17 mouse cellular contexts compared by ENCODE assay signal in genomic region chr16:33467451-33467850, GRCm38 (mm10). TPM values are rescaled to one million over a fixed set of nuclear protein-coding genes. Genes with fewer than 3 reads are reported as not detected.
DNase-seq lines count a peak whose midpoint lies in the region; ATAC-seq lines count a peak whose summit lies in the region.
"Had no signal": no experiment of that assay in that cellular context is flagged by ENCODE, and none has a peak within 500 bp of the region (broad histone marks: within the 10 kb centered on the region; RNA-seq: fewer than 3 reads in every experiment).

No protein-coding gene starts in this region.

- peaks cover 25% of the 10 kb centered on the region; the same call in 1 of the 2 replicates for H3K36me3 ChIP-seq in kidney, embryonic 14.5 days (ENCODE audit: control insufficient read depth, insufficient read depth, low read length)
- peaks cover 23% of the 10 kb centered on the region for H3K36me3 ChIP-seq in heart, embryonic 10.5 days

- WGBS in kidney, embryonic 14.5 days, result 86% methylated on average over 6 of the region's 6 CpGs
- 66% methylated on average over 6 of the region's 6 CpGs for WGBS in heart, embryonic 10.5 days

- H3K4me1 ChIP-seq in kidney, embryonic 14.5 days (ENCODE audit: control insufficient read depth, insufficient read depth, low read length), result no peaks in the 10 kb centered on the region
- H3K4me1 ChIP-seq in heart, embryonic 10.5 days, result peaks cover 5% of the 10 kb centered on the region
- H3K4me1 ChIP-seq: limb, embryonic 10.5 days had no signal

- H3K9ac ChIP-seq in kidney, embryonic 14.5 days (ENCODE audit: low read depth, low read length), result no peak overlapping the region
- H3K9ac ChIP-seq: liver, embryonic 14.5 days had no signal

- H3K9me3 ChIP-seq in kidney, embryonic 14.5 days (ENCODE audit: control insufficient read depth, low read length), result no peaks in the 10 kb centered on the region
- no peaks in the 10 kb centered on the region for H3K9me3 ChIP-seq in heart, embryonic 10.5 days
- H3K9me3 ChIP-seq: limb, embryonic 10.5 days had no signal

- no peak overlapping the region for H3K27ac ChIP-seq in kidney, embryonic 14.5 days (ENCODE audit: low read depth, low read length)
- H3K27ac ChIP-seq in heart, embryonic 10.5 days, result no peak overlapping the region
- H3K27ac ChIP-seq: gastrocnemius, adult 2 months; limb, embryonic 10.5 days; liver, embryonic 14.5 days; stomach, postnatal 0 days had no signal

- ATAC-seq in kidney, embryonic 14.5 days (ENCODE audit: low FRiP score, low TSS enrichment), result no peak
- ATAC-seq: forebrain, embryonic 16.5 days; inflammation-experienced regulatory T-cells, adult 6 months; lung, postnatal 0 days had no signal

- H3K27me3 ChIP-seq in kidney, embryonic 14.5 days (ENCODE audit: control insufficient read depth, insufficient read depth, low read length), result no peaks in the 10 kb centered on the region
- no peaks in the 10 kb centered on the region for H3K27me3 ChIP-seq in heart, embryonic 10.5 days (ENCODE audit: insufficient read depth, poor library complexity, severe bottlenecking)

- intact Hi-C loops in left cerebral cortex, postnatal 14 days (cut with DNase I), result no loop called here

- no peak overlapping the region for H3K4me2 ChIP-seq in kidney, embryonic 14.5 days (replicated peaks; ENCODE audit: low read depth, low read length)

- no peak overlapping the region for H3K4me3 ChIP-seq in kidney, embryonic 14.5 days (ENCODE audit: low read length)
- H3K4me3 ChIP-seq in heart, embryonic 10.5 days, result no peak overlapping the region
- H3K4me3 ChIP-seq: gastrocnemius, adult 2 months; limb, embryonic 10.5 days had no signal

- DNase-seq in adrenal gland, postnatal 14 days, result peak; percentile 58
- DNase-seq in adrenal gland, postnatal 25 days, result no peak
- DNase-seq in kidney, adult 18-20 months, result peak; percentile 37
- DNase-seq in adipocyte (ENCODE audit: low spot score), result peak; percentile 68
- peak; percentile 65 for DNase-seq in kidney, postnatal 14 days
- DNase-seq in left cerebral cortex, postnatal 14 days (ENCODE audit: low spot score in 2 of 2), result no peak
- DNase-seq in heart, embryonic 10.5 days (ENCODE audit: low spot score), result no peak
- DNase-seq: cerebellum, adult 9-10 months; gastrocnemius, adult 2 months had no signal

RNA-seq across cellular contexts. Expression of gene Slc12a8, which starts 49.7 kb away (rescaled TPM):
- total RNA-seq in adrenal gland, postnatal 14 days (2021), result 0.52 and 0.86 TPM in 2 replicates
- total RNA-seq in adrenal gland, postnatal 25 days (2021), result 0.70 and 0.76 TPM in 2 replicates
- 0.74 and 1.2 TPM in 2 replicates for polyA plus RNA-seq in kidney, embryonic 14.5 days (2014; fragmentation: Nextera tagmentation; extraction: Ambion mirVana)
- 1 to 10 TPM in 1 of 2 experiments, under 1 TPM in 1; 0.82 to 1.0 TPM for total RNA-seq in left cerebral cortex, postnatal 14 days (2021)
- polyA plus RNA-seq in heart, embryonic 10.5 days (2016; fragmentation: Nextera tagmentation; extraction: Ambion mirVana), result 0.99 and 1.6 TPM in 2 replicates
- total RNA-seq: megakaryocyte-erythroid progenitor cell, adult 5-6 weeks had no signal

Comparison
In these comparisons a context has a peak if more than half of its experiments do, and no peak if none do; other contexts are left out.
1. DNase-seq: peak in adrenal gland, postnatal 14 days (single experiment), kidney, adult 18-20 months (single experiment), adipocyte (single experiment) and kidney, postnatal 14 days (single experiment); none in adrenal gland, postnatal 25 days (single experiment), left cerebral cortex, postnatal 14 days (0 of 2) and heart, embryonic 10.5 days (single experiment).